Comparison of ENCODE assay signal across 12 mouse cellular contexts in the genomic region with DNA sequence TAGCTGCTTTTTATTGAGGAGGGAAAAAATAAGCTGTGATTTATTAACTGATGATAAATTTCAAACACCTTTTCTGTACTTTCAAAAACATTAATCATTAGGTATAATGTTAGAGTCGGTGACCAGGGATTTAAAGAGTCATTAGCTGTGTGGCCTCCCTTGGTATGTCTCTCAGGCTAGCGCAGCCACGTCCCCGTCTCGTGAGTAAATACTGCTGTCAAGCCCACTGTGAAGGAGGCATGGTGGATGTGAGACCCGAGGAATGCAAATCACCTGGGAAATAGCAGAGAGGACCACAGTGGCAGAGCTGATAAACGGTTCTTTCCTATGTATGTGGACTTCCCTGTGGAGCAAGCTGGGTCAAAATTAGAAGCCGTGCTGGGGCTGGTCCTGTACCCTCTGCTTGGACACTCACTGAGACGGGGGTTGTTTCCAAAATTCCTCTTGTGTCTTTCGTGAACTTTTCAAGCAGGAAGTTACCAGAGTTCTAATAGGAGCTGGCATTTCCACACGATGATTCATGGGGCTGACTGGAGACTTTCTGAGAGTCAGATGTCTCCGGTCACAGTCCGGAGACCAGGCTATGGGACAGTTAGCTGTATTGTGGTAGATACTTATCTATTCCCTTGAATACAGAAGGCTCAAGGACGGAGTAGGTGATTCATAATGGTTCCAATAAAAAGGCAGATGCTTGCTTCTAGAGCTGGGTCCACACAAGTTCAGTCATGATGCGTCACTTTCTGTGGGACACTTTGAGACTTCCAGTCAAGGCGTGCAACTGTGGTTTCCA.
DNase-seq lines count a peak whose midpoint lies in the region; ATAC-seq and TF ChIP-seq lines count a peak whose summit lies in the region.
"Had no signal": no experiment of that assay in that cellular context is flagged by ENCODE, and none has a peak within 500 bp of the region (broad histone marks: within the 10 kb centered on the region; RNA-seq: fewer than 3 reads in every experiment).

No protein-coding gene starts in this region.

- TF ChIP-seq CTCF in lung, postnatal 0 days (IDR thresholded peaks at IDR 0.05): no peak
- no peak for TF ChIP-seq CTCF in embryonic fibroblast, embryonic 13.5 days (IDR thresholded peaks at IDR 0.05; ENCODE audit: borderline replicate concordance, insufficient read depth, low read length)
- no peak for TF ChIP-seq CTCF in midbrain, postnatal 0 days (IDR thresholded peaks at IDR 0.05)

- TF ChIP-seq POLR2A in embryonic fibroblast, embryonic 13.5 days (IDR thresholded peaks at IDR 0.05; ENCODE audit: low read depth, low read length): no peak
- no peak for TF ChIP-seq POLR2A in myocyte (IDR thresholded peaks at IDR 0.05; ENCODE audit: insufficient read length, low read depth)

- TF ChIP-seq EP300 in lung, postnatal 0 days (IDR thresholded peaks at IDR 0.05): no peak

- H3K27ac ChIP-seq in lung, postnatal 0 days (ENCODE audit: low read length): no peak overlapping the region
- H3K27ac ChIP-seq in embryonic fibroblast, embryonic 13.5 days (ENCODE audit: insufficient read depth, low read length): peak overlapping the region; percentile 66
- no peak overlapping the region for H3K27ac ChIP-seq in midbrain, postnatal 0 days (ENCODE audit: low read depth, low read length)

- no peaks in the 10 kb centered on the region for H3K79me2 ChIP-seq in myocyte (ENCODE audit: control insufficient read depth, insufficient read depth)

- H3K27me3 ChIP-seq in lung, postnatal 0 days (replicated peaks; ENCODE audit: insufficient read depth, low read length): no peaks in the 10 kb centered on the region
- no peaks in the 10 kb centered on the region for H3K27me3 ChIP-seq in myocyte (ENCODE audit: control insufficient read depth, insufficient read depth, insufficient read length)
- H3K27me3 ChIP-seq in midbrain, postnatal 0 days (ENCODE audit: insufficient read depth, low read length): no peaks in the 10 kb centered on the region

- no peak for ATAC-seq in lung, postnatal 0 days
- ATAC-seq in inflammation-experienced regulatory T-cells, adult 6 months: no peak
- ATAC-seq in midbrain, postnatal 0 days (ENCODE audit: low FRiP score): no peak
- ATAC-seq: hindbrain, embryonic 16.5 days had no signal

- no peak overlapping the region for H3K4me2 ChIP-seq in lung, postnatal 0 days (replicated peaks; ENCODE audit: low read depth, low read length)
- H3K4me2 ChIP-seq in myocyte (ENCODE audit: low read depth): peak overlapping the region; percentile 79
- no peak overlapping the region for H3K4me2 ChIP-seq in midbrain, postnatal 0 days (ENCODE audit: low read depth, low read length, poor library complexity, severe bottlenecking)

- H3K9ac ChIP-seq in lung, postnatal 0 days (replicated peaks; ENCODE audit: low read depth): no peak overlapping the region
- H3K9ac ChIP-seq in midbrain, postnatal 0 days (replicated peaks; ENCODE audit: low read length, poor library complexity, severe bottlenecking): no peak overlapping the region

- no peak overlapping the region for H3ac ChIP-seq in myocyte (ENCODE audit: control insufficient read depth, insufficient read length)

- H3K9me3 ChIP-seq in lung, postnatal 0 days (ENCODE audit: low read length): no peaks in the 10 kb centered on the region
- H3K9me3 ChIP-seq in midbrain, postnatal 0 days (ENCODE audit: low read length): no peaks in the 10 kb centered on the region

- H3K4me3 ChIP-seq in lung, postnatal 0 days (ENCODE audit: low read depth, low read length): no peak overlapping the region
- no peak overlapping the region for H3K4me3 ChIP-seq in embryonic fibroblast, embryonic 13.5 days (ENCODE audit: insufficient read depth, low read length)
- H3K4me3 ChIP-seq in myocyte: no peak overlapping the region
- no peak overlapping the region for H3K4me3 ChIP-seq in midbrain, postnatal 0 days (ENCODE audit: low read depth, low read length)

- peak; percentile 86 for DNase-seq in adrenal gland, adult 2 months
- no peak for DNase-seq in adrenal gland, postnatal 4 days (ENCODE audit: low spot score in 2 of 2)
- peak; percentile 27 for DNase-seq in lung, postnatal 0 days (ENCODE audit: low spot score)
- DNase-seq in lung, adult 18-20 months: no peak
- no peak for DNase-seq in midbrain, postnatal 0 days (ENCODE audit: low spot score)
- DNase-seq: B cell, adult 2 months; cerebellum, adult 9-11 months; gastrocnemius, postnatal 25 days had no signal

- no peaks in the 10 kb centered on the region for H3K36me3 ChIP-seq in lung, postnatal 0 days (ENCODE audit: insufficient read depth, low read length)
- no peaks in the 10 kb centered on the region for H3K36me3 ChIP-seq in myocyte (ENCODE audit: control insufficient read depth, insufficient read depth)
- H3K36me3 ChIP-seq in midbrain, postnatal 0 days (ENCODE audit: insufficient read depth, low read length): no peaks in the 10 kb centered on the region

- WGBS in lung, postnatal 0 days: 30% methylated on average over 16 of the region's 16 CpGs
- WGBS in midbrain, postnatal 0 days: 70% methylated on average over 16 of the region's 16 CpGs

- H3K4me1 ChIP-seq in lung, postnatal 0 days (ENCODE audit: insufficient read depth, low read depth, low read length): no peaks in the 10 kb centered on the region
- peaks cover 8% of the 10 kb centered on the region; the same call in 1 of the 2 replicates for H3K4me1 ChIP-seq in embryonic fibroblast, embryonic 13.5 days (ENCODE audit: control insufficient read depth, insufficient read depth, low read length)
- peaks cover 11% of the 10 kb centered on the region; the same call in 1 of the 2 replicates for H3K4me1 ChIP-seq in midbrain, postnatal 0 days (ENCODE audit: insufficient read depth, low read length)

TF ChIP-seq in myocyte, 11 proteins besides CTCF, POLR2A, EP300 and RAD21:
- no peak for TF ChIP-seq REST (IDR thresholded peaks at IDR 0.05; ENCODE audit: insufficient read depth, insufficient read length)
- TF ChIP-seq MYOD1 (IDR thresholded peaks at IDR 0.05; ENCODE audit: control insufficient read depth in 1 of 3, insufficient read length in 2 of 3, low read depth in 2 of 3): peak in 1 of 3 experiments; percentile 4

Comparison
In these comparisons a context has a peak if more than half of its experiments do, and no peak if none do; other contexts are left out.
1. DNase-seq: peak in adrenal gland, adult 2 months (single experiment) and lung, postnatal 0 days (single experiment); none in adrenal gland, postnatal 4 days (0 of 2), lung, adult 18-20 months (0 of 2) and midbrain, postnatal 0 days (single experiment).